Mouse (Mus musculus) bone marrow macrophage, adult 2 months (primary cell): ENCODE measurements around the gene Apoa2. TPM values are rescaled to one million over a fixed set of nuclear protein-coding genes. Genes with fewer than 3 reads are reported as not detected.

ENCODE experiments used
- H3K27ac ChIP-seq: 2 replicates; pipeline ENCODE4 v1.5.1; 2012; ENCODE audit warnings: low read depth, low read length; ENCODE audit not compliant: insufficient read depth
- H3K4me1 ChIP-seq: 2 replicates; pipeline ENCODE4 v1.6.1; 2012; ENCODE audit warnings: low read length; ENCODE audit not compliant: control insufficient read depth, insufficient read depth
- H3K4me3 ChIP-seq: 2 replicates; pipeline ENCODE4 v1.5.1; 2012; ENCODE audit warnings: mild to moderate bottlenecking, low read length, moderate library complexity; ENCODE audit not compliant: insufficient read depth
- CTCF ChIP-seq: IDR thresholded peaks from 2 replicates; pipeline ENCODE4 v1.5.1; 2012; ENCODE audit warnings: low read depth, mild to moderate bottlenecking, low read length, moderate library complexity
- POLR2A ChIP-seq: IDR thresholded peaks from 2 replicates; pipeline ENCODE4 v1.6.1; 2012; ENCODE audit warnings: mild to moderate bottlenecking, low read depth, low read length, borderline replicate concordance
- polyA plus RNA-seq: library from polyadenylated mRNA; stranded (reverse); fragments of >200 nt; gene quantifications from 2 replicates; pipeline ENCODE4 v1.2.4, GENCODE M21; 2012; ENCODE audit not compliant: missing spikeins, insufficient read depth, insufficient read length

Gene Apoa2
- polyA plus RNA-seq, 1 experiment: not detected

GRCm38 (mm10) chr1:171271196-171271595 is 46.3 kb downstream of the Apoa2 start:
- no peak for TF ChIP-seq CTCF
- no peak for TF ChIP-seq POLR2A
- Histone ChIP-seq H3K27ac (no peak overlapping the region), H3K4me1 (peaks cover 31% of the 10 kb centered on the region), H3K4me3 (peak overlapping the region; percentile 71)

GRCm38 (mm10) chr1:171271622-171272021 is 46.8 kb downstream of the Apoa2 start:
- peak overlapping the region; percentile 71 for H3K27ac ChIP-seq
- peak; percentile 40 for TF ChIP-seq CTCF
- TF ChIP-seq POLR2A: no peak
- H3K4me3 ChIP-seq: peak overlapping the region; percentile 36
- peaks cover 30% of the 10 kb centered on the region for H3K4me1 ChIP-seq

GRCm38 (mm10) chr1:171272086-171272485 is 47.2 kb downstream of the Apoa2 start:
- peak overlapping the region; percentile 36 for H3K4me3 ChIP-seq
- H3K4me1 ChIP-seq: peaks cover 29% of the 10 kb centered on the region
- TF ChIP-seq POLR2A: no peak
- no peak for TF ChIP-seq CTCF
- peak overlapping the region; percentile 71 for H3K27ac ChIP-seq

- H3K4me3 ChIP-seq: no peak overlapping the region
- H3K4me1 ChIP-seq: peaks cover 25% of the 10 kb centered on the region
- no peak overlapping the region for H3K27ac ChIP-seq
- TF ChIP-seq CTCF: no peak
- TF ChIP-seq POLR2A: no peak
Measured at GRCm38 (mm10) chr1:171274171-171274570, 49.3 kb downstream of the Apoa2 start.

GRCm38 (mm10) chr1:171275144-171275734 is 50.4 kb downstream of the Apoa2 start:
- Histone ChIP-seq H3K27ac (no peak overlapping the region), H3K4me1 (peaks cover 21% of the 10 kb centered on the region), H3K4me3 (no peak overlapping the region)
- no peak for TF ChIP-seq POLR2A
- no peak for TF ChIP-seq CTCF

Other genes with a start within 250 kb of the Apoa2 start
- 270 and 276 TPM in 2 replicates for gene Fcgr2b, start 248.5 kb upstream of the Apoa2 start, polyA plus RNA-seq
- 84.3 and 86.6 TPM in 2 replicates for gene Fcgr4, start 206.1 kb upstream of the Apoa2 start, polyA plus RNA-seq
- gene Fcgr3, start 160.1 kb upstream of the Apoa2 start, polyA plus RNA-seq: 1,121 and 1,154 TPM in 2 replicates
- 4.5 and 5.7 TPM in 2 replicates for gene Cfap126, start 111.1 kb upstream of the Apoa2 start, polyA plus RNA-seq
- gene Sdhc, start 74.5 kb upstream of the Apoa2 start, polyA plus RNA-seq: 205 and 226 TPM in 2 replicates
- gene Mpz, start 74.3 kb upstream of the Apoa2 start, polyA plus RNA-seq: 2.0 TPM in 1 of 2 replicates, not detected in the other
- 120 and 145 TPM in 2 replicates for gene Pcp4l1, start 28.8 kb upstream of the Apoa2 start, polyA plus RNA-seq
- gene Nr1i3, start 11.1 kb upstream of the Apoa2 start, polyA plus RNA-seq: not detected in 2 replicates
- 25.8 and 27.3 TPM in 2 replicates for gene Tomm40l, start 2.5 kb upstream of the Apoa2 start, polyA plus RNA-seq
- 3,398 and 3,733 TPM in 2 replicates for gene Fcer1g, start 9.3 kb downstream of the Apoa2 start, polyA plus RNA-seq
- 0.21 TPM in 1 of 2 replicates, not detected in the other for gene Adamts4, start 25.4 kb downstream of the Apoa2 start, polyA plus RNA-seq
- 122 and 131 TPM in 2 replicates for gene Ndufs2, start 26.3 kb downstream of the Apoa2 start, polyA plus RNA-seq
- 40.4 and 46.1 TPM in 2 replicates for gene B4galt3, start 45.3 kb downstream of the Apoa2 start, polyA plus RNA-seq
- 28.1 and 38.1 TPM in 2 replicates for gene Ppox, start 56.1 kb downstream of the Apoa2 start, polyA plus RNA-seq
- gene Usp21, start 62.9 kb downstream of the Apoa2 start, polyA plus RNA-seq: 45.1 and 53.8 TPM in 2 replicates
- 97.2 and 100 TPM in 2 replicates for gene Ufc1, start 70.0 kb downstream of the Apoa2 start, polyA plus RNA-seq
- gene Dedd, start 104.1 kb downstream of the Apoa2 start, polyA plus RNA-seq: 34.3 and 43.5 TPM in 2 replicates
- 31.9 and 34.7 TPM in 2 replicates for gene Nit1, start 120.6 kb downstream of the Apoa2 start, polyA plus RNA-seq
- 64.4 and 74.8 TPM in 2 replicates for gene Pfdn2, start 120.6 kb downstream of the Apoa2 start, polyA plus RNA-seq
- not detected in 2 replicates for gene Klhdc9, start 135.7 kb downstream of the Apoa2 start, polyA plus RNA-seq
- gene Nectin4, start 145.0 kb downstream of the Apoa2 start, polyA plus RNA-seq: 9.7 and 11.5 TPM in 2 replicates
- 178 and 182 TPM in 2 replicates for gene Arhgap30, start 163.9 kb downstream of the Apoa2 start, polyA plus RNA-seq
- gene Usf1, start 186.3 kb downstream of the Apoa2 start, polyA plus RNA-seq: 94.4 and 98.8 TPM in 2 replicates
- gene Tstd1, start 193.8 kb downstream of the Apoa2 start, polyA plus RNA-seq: 7.7 and 16.7 TPM in 2 replicates
- 5.9 and 6.6 TPM in 2 replicates for gene F11r, start 212.5 kb downstream of the Apoa2 start, polyA plus RNA-seq